Mouse (Mus musculus) heart, embryonic 12.5 days (tissue): ENCODE data around the gene Ykt6. TPM values are rescaled to one million over a fixed set of nuclear protein-coding genes. Genes with fewer than 3 reads are reported as not detected.
"Not testable (repeated sequence)": the region's sequence is repeated elsewhere in the genome, so short reads cannot be mapped to it uniquely, and the experiment has no call there.

Experiments
- ATAC-seq: fragments of 200-750 bp; cut with Nextera tagmentation; 2 replicates; pipeline ENCODE4 v1.8.0; 2017; ENCODE audit warnings: moderate TSS enrichment, moderate library complexity; ENCODE audit not compliant: insufficient number of reproducible peaks, low FRiP score
- H3K27ac ChIP-seq: fragments of 300-500 bp; sonication (generic); 2 replicates; pipeline ENCODE4 v1.5.1; 2016; ENCODE audit warnings: mild to moderate bottlenecking, moderate library complexity; ENCODE audit not compliant: poor library complexity, severe bottlenecking
- H3K27me3 ChIP-seq: fragments of 300-500 bp; sonication (generic); replicated peaks from 2 replicates; pipeline ENCODE4 v1.6.1; 2016; ENCODE audit warnings: mild to moderate bottlenecking, moderate library complexity
- H3K36me3 ChIP-seq: fragments of 300-500 bp; sonication (generic); 2 replicates; pipeline ENCODE4 v1.6.1; 2016; ENCODE audit warnings: mild to moderate bottlenecking, moderate library complexity
- H3K4me1 ChIP-seq: fragments of 300-500 bp; sonication (generic); replicated peaks from 2 replicates; pipeline ENCODE4 v1.6.1; 2016; ENCODE audit warnings: mild to moderate bottlenecking
- H3K4me2 ChIP-seq: fragments of 300-500 bp; sonication (generic); 2 replicates; pipeline ENCODE4 v1.6.1; 2016; ENCODE audit warnings: mild to moderate bottlenecking, moderate library complexity
- H3K4me3 ChIP-seq: fragments of 300-500 bp; sonication (generic); 2 replicates; pipeline ENCODE4 v1.5.1; 2016; ENCODE audit warnings: mild to moderate bottlenecking
- H3K9ac ChIP-seq: fragments of 300-500 bp; sonication (generic); 2 replicates; pipeline ENCODE4 v1.6.1; 2016; ENCODE audit warnings: mild to moderate bottlenecking, moderate library complexity
- H3K9me3 ChIP-seq: fragments of 300-500 bp; sonication (generic); replicated peaks from 2 replicates; pipeline ENCODE4 v1.6.1; 2016; ENCODE audit warnings: mild to moderate bottlenecking, moderate library complexity
- WGBS: fragments of 180-500 bp; shearing (Covaris S2); methylation state at CpG from one replicate; pipeline ENCODE4 v1.1.7; 2016; 5-methylcytosine and 5-hydroxymethylcytosine counted together
- polyA plus RNA-seq: library from polyadenylated mRNA; unstranded; fragments of >200 nt; fragmentation: Nextera tagmentation; extraction: Ambion mirVana; gene quantifications from 2 replicates; pipeline ENCODE4 v1.2.1, GENCODE M21; 2016

Ykt6 gene
- polyA plus RNA-seq, 1 experiment from 2014 or later, result 42.0 TPM

GRCm38 (mm10) chr11:5919606-5920005, 35.9 kb upstream of the Ykt6 start:
- 83% methylated on average over 4 of the region's 4 CpGs for WGBS
- no peak overlapping the region for H3K4me2 ChIP-seq
- ATAC-seq, result no peak
- H3K4me1 ChIP-seq, result peaks cover 16% of the 10 kb centered on the region
- no peak overlapping the region for H3K4me3 ChIP-seq
- H3K27me3 ChIP-seq, result no peaks in the 10 kb centered on the region
- H3K27ac ChIP-seq, result no peak overlapping the region
- H3K9ac ChIP-seq, result no peak overlapping the region
- H3K36me3 ChIP-seq, result no peaks in the 10 kb centered on the region
- H3K9me3 ChIP-seq, result no peaks in the 10 kb centered on the region

GRCm38 (mm10) chr11:5920323-5920960, 35.1 kb upstream of the Ykt6 start:
- H3K36me3 ChIP-seq, result no peaks in the 10 kb centered on the region
- 0 out of 2 replicates have a peak overlapping the region, but pooled peaks have one; percentile 27 for H3K4me2 ChIP-seq
- H3K4me3 ChIP-seq, result no peak overlapping the region
- ATAC-seq, result peak; percentile 51
- no peak overlapping the region for H3K9ac ChIP-seq
- H3K4me1 ChIP-seq, result peaks cover 16% of the 10 kb centered on the region
- no peaks in the 10 kb centered on the region for H3K27me3 ChIP-seq
- no peaks in the 10 kb centered on the region for H3K9me3 ChIP-seq
- no peak overlapping the region for H3K27ac ChIP-seq
- WGBS, result 34% methylated on average over 17 of the region's 17 CpGs

- no peak for ATAC-seq
- H3K27me3 ChIP-seq, result no peaks in the 10 kb centered on the region
- H3K4me1 ChIP-seq, result peaks cover 4% of the 10 kb centered on the region; the same call in 1 of the 2 replicates
- H3K4me2 ChIP-seq, result no peak overlapping the region
- no peaks in the 10 kb centered on the region for H3K36me3 ChIP-seq
- no peak overlapping the region for H3K9ac ChIP-seq
- no peak overlapping the region for H3K27ac ChIP-seq
- no peak overlapping the region for H3K4me3 ChIP-seq
- H3K9me3 ChIP-seq, result no peaks in the 10 kb centered on the region
- 64% methylated on average over 8 of the region's 8 CpGs for WGBS
Observed at GRCm38 (mm10) chr11:5924699-5925098, 30.8 kb upstream of the Ykt6 start.

GRCm38 (mm10) chr11:5926696-5927220, 28.7 kb upstream of the Ykt6 start:
- Histone ChIP-seq H3K27ac (no peak overlapping the region), H3K4me2 (no peak overlapping the region), H3K36me3 (no peaks in the 10 kb centered on the region), H3K4me1 (no peaks in the 10 kb centered on the region), H3K9me3 (peaks cover 5% of the 10 kb centered on the region; the same call in 1 of the 2 replicates), H3K27me3 (no peaks in the 10 kb centered on the region), H3K9ac (no peak overlapping the region), H3K4me3 (no peak overlapping the region)
- no peak for ATAC-seq
- 77% methylated on average over 3 of the region's 3 CpGs for WGBS

- H3K9me3 ChIP-seq, result peaks cover 16% of the 10 kb centered on the region
- 75% methylated on average over 1 of the region's 1 CpGs for WGBS
- H3K9ac ChIP-seq, result no peak overlapping the region
- no peak for ATAC-seq
- no peak overlapping the region for H3K27ac ChIP-seq
- H3K36me3 ChIP-seq, result no peaks in the 10 kb centered on the region
- no peak overlapping the region for H3K4me3 ChIP-seq
- no peaks in the 10 kb centered on the region for H3K27me3 ChIP-seq
- no peak overlapping the region for H3K4me2 ChIP-seq
- H3K4me1 ChIP-seq, result no peaks in the 10 kb centered on the region
Observed at GRCm38 (mm10) chr11:5930578-5930977, 24.9 kb upstream of the Ykt6 start.

- H3K27me3 ChIP-seq, H3K4me2 ChIP-seq, H3K4me1 ChIP-seq, ATAC-seq, H3K36me3 ChIP-seq, H3K4me3 ChIP-seq, H3K27ac ChIP-seq, H3K9ac ChIP-seq: not testable (repeated sequence)
- H3K9me3 ChIP-seq, result peaks cover 16% of the 10 kb centered on the region
- WGBS, result 83% methylated on average over 6 of the region's 6 CpGs
Observed at GRCm38 (mm10) chr11:5931947-5932346, 23.5 kb upstream of the Ykt6 start.

- 90% methylated on average over 11 of the region's 11 CpGs for WGBS
- not testable (repeated sequence) for ATAC-seq, H3K36me3 ChIP-seq, H3K4me3 ChIP-seq, H3K27me3 ChIP-seq, H3K4me2 ChIP-seq, H3K9ac ChIP-seq, H3K4me1 ChIP-seq, H3K27ac ChIP-seq
- peaks cover 16% of the 10 kb centered on the region for H3K9me3 ChIP-seq
Observed at GRCm38 (mm10) chr11:5934531-5934930, 21.0 kb upstream of the Ykt6 start.

GRCm38 (mm10) chr11:5942966-5943365, 12.5 kb upstream of the Ykt6 start:
- no peaks in the 10 kb centered on the region for H3K36me3 ChIP-seq
- no peak overlapping the region for H3K4me2 ChIP-seq
- ATAC-seq, result no peak
- H3K27ac ChIP-seq, result no peak overlapping the region
- no peak overlapping the region for H3K4me3 ChIP-seq
- H3K9me3 ChIP-seq, result peaks cover 3% of the 10 kb centered on the region; the same call in 1 of the 2 replicates
- no peak overlapping the region for H3K9ac ChIP-seq
- 76% methylated on average over 6 of the region's 6 CpGs for WGBS
- no peaks in the 10 kb centered on the region for H3K27me3 ChIP-seq
- no peaks in the 10 kb centered on the region for H3K4me1 ChIP-seq

- no peak overlapping the region for H3K4me2 ChIP-seq
- H3K9me3 ChIP-seq, result peaks cover 3% of the 10 kb centered on the region; the same call in 1 of the 2 replicates
- H3K27me3 ChIP-seq, result no peaks in the 10 kb centered on the region
- no peak overlapping the region for H3K9ac ChIP-seq
- no peaks in the 10 kb centered on the region for H3K36me3 ChIP-seq
- no peak overlapping the region for H3K4me3 ChIP-seq
- ATAC-seq, result no peak
- peaks cover 12% of the 10 kb centered on the region for H3K4me1 ChIP-seq
- H3K27ac ChIP-seq, result no peak overlapping the region
- WGBS, result 70% methylated on average over 2 of the region's 2 CpGs
Observed at GRCm38 (mm10) chr11:5945096-5945495, 10.4 kb upstream of the Ykt6 start.

- H3K27me3 ChIP-seq, result no peaks in the 10 kb centered on the region
- H3K9me3 ChIP-seq, result peaks cover 3% of the 10 kb centered on the region; the same call in 1 of the 2 replicates
- H3K27ac ChIP-seq, result no peak overlapping the region
- 46% methylated on average over 4 of the region's 4 CpGs for WGBS
- no peak overlapping the region for H3K4me3 ChIP-seq
- ATAC-seq, result no peak
- H3K9ac ChIP-seq, result no peak overlapping the region
- no peak overlapping the region for H3K4me2 ChIP-seq
- H3K36me3 ChIP-seq, result no peaks in the 10 kb centered on the region
- H3K4me1 ChIP-seq, result peaks cover 18% of the 10 kb centered on the region
Observed at GRCm38 (mm10) chr11:5947796-5948195, 7.7 kb upstream of the Ykt6 start.

- H3K9ac ChIP-seq, result no peak overlapping the region
- H3K27me3 ChIP-seq, result no peaks in the 10 kb centered on the region
- H3K27ac ChIP-seq, result no peak overlapping the region
- H3K4me2 ChIP-seq, result no peak overlapping the region
- no peaks in the 10 kb centered on the region for H3K9me3 ChIP-seq
- no peak overlapping the region for H3K4me3 ChIP-seq
- no peaks in the 10 kb centered on the region for H3K36me3 ChIP-seq
- ATAC-seq, result no peak
- peaks cover 23% of the 10 kb centered on the region for H3K4me1 ChIP-seq
- 50% methylated on average over 10 of the region's 10 CpGs for WGBS
Observed at GRCm38 (mm10) chr11:5948546-5949250, 6.8 kb upstream of the Ykt6 start.
